Mouse (Mus musculus) urinary bladder, postnatal 10 days (tissue): ENCODE results near the gene Ocln.
A peak's percentile ranks its signal among the peaks of the same experiment; 100 is the strongest.

Experiments used
- DNase-seq: peaks from one replicate; pipeline ENCODE4 v3.0.0; 2022; ENCODE audit warnings: low spot score

Gene Ocln

GRCm38 (mm10) chr13:100552369-100553041 is at the start of gene Ocln:
Ocln (minus strand) TSS chr13:100552718.
- DNase-seq = peak; percentile 16

GRCm38 (mm10) chr13:100601034-100601433 is 48.5 kb upstream of the Ocln start:
- DNase-seq = no peak

- DNase-seq = no peak
Measured at GRCm38 (mm10) chr13:100600317-100600716, 47.8 kb upstream of the Ocln start.

- no peak for DNase-seq
Measured at GRCm38 (mm10) chr13:100597284-100597683, 44.8 kb upstream of the Ocln start.

GRCm38 (mm10) chr13:100595552-100595885 is 43.0 kb upstream of the Ocln start:
- no peak for DNase-seq

- DNase-seq = no peak
Measured at GRCm38 (mm10) chr13:100594838-100595551, 42.5 kb upstream of the Ocln start.

- DNase-seq = no peak
Measured at GRCm38 (mm10) chr13:100594041-100594792, 41.7 kb upstream of the Ocln start.

- no peak for DNase-seq
Measured at GRCm38 (mm10) chr13:100588646-100589045, 36.1 kb upstream of the Ocln start.

- no peak for DNase-seq
Measured at GRCm38 (mm10) chr13:100582144-100582543, 29.6 kb upstream of the Ocln start.

GRCm38 (mm10) chr13:100581701-100582100 is 29.2 kb upstream of the Ocln start:
- no peak for DNase-seq

GRCm38 (mm10) chr13:100579951-100580350 is 27.4 kb upstream of the Ocln start:
- DNase-seq = no peak

GRCm38 (mm10) chr13:100579220-100579619 is 26.7 kb upstream of the Ocln start:
- DNase-seq = no peak

GRCm38 (mm10) chr13:100575950-100576349 is 23.4 kb upstream of the Ocln start:
- DNase-seq = no peak

- no peak for DNase-seq
Measured at GRCm38 (mm10) chr13:100570713-100571112, 18.2 kb upstream of the Ocln start.

GRCm38 (mm10) chr13:100568359-100568758 is 15.8 kb upstream of the Ocln start:
- no peak for DNase-seq

GRCm38 (mm10) chr13:100559449-100559848 is 6.9 kb upstream of the Ocln start:
- no peak for DNase-seq

GRCm38 (mm10) chr13:100557011-100557410 is 4.5 kb upstream of the Ocln start:
- no peak for DNase-seq

- DNase-seq = no peak
Measured at GRCm38 (mm10) chr13:100553042-100553437, 522 bp upstream of the Ocln start.

GRCm38 (mm10) chr13:100552009-100552368 is 529 bp downstream of the Ocln start:
- no peak for DNase-seq

- no peak for DNase-seq
Measured at GRCm38 (mm10) chr13:100551371-100552008, 1.0 kb downstream of the Ocln start.

- DNase-seq = no peak
Measured at GRCm38 (mm10) chr13:100547269-100547668, 5.2 kb downstream of the Ocln start.

- no peak for DNase-seq
Measured at GRCm38 (mm10) chr13:100545510-100545909, 7.0 kb downstream of the Ocln start.

GRCm38 (mm10) chr13:100544220-100544662 is 8.3 kb downstream of the Ocln start:
- no peak for DNase-seq
